Mouse (Mus musculus): ENCODE data around the gene Phf24.

DNA sequence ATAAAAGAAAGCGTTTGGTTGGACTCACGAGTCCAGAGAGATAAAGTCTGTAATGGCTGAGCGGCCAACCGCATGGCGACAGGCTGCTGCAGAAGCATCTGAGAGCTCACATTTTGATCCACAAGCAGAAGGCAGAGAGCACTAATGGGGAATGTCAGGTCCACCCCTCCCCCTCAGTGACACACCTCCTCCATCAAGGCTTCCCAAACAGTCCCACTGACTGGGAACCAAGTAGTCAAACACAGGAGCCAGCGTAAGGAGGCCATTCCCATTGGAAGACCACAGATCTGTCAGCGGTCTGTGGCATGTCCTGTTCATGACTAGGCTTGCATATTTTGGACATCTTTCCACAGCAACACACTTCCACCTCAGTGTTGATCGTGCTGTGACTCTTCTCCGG lies 12.5 kb downstream of the Phf24 start:
- TF ChIP-seq POLR2A (IDR thresholded peaks at IDR 0.05; ENCODE audit: borderline replicate concordance, extremely low read depth, insufficient read depth, insufficient read length, poor library complexity, severe bottlenecking) (no peak), CTCF (IDR thresholded peaks at IDR 0.05; ENCODE audit: borderline replicate concordance, extremely low read depth, insufficient read depth, insufficient read length) (no peak)

All from brain, embryonic 14.5 days (tissue).